Mouse (Mus musculus): ENCODE measurements around the gene Zfhx3. TPM values are rescaled to one million over a fixed set of nuclear protein-coding genes. Genes with fewer than 3 reads are reported as not detected.

Gene Zfhx3
- polyA plus RNA-seq, 1 experiment from 2014 or later: 1.2 TPM

- Histone ChIP-seq H3K4me1 (ENCODE audit: control insufficient read depth, low read depth, low read length) (no peaks in the 10 kb centered on the region), H3K36me3 (ENCODE audit: control insufficient read depth, insufficient read depth) (no peaks in the 10 kb centered on the region), H3K9me3 (replicated peaks; ENCODE audit: control insufficient read depth, low read length) (no peaks in the 10 kb centered on the region), H3K9ac (ENCODE audit: low read depth, low read length) (no peak overlapping the region), H3K4me2 (ENCODE audit: low read depth, low read length) (no peak overlapping the region), H3K27ac (ENCODE audit: low read length) (no peak overlapping the region), H3K4me3 (ENCODE audit: low read depth, low read length) (no peak overlapping the region), H3K27me3 (ENCODE audit: control insufficient read depth, insufficient read depth, low read depth, low read length) (no peaks in the 10 kb centered on the region)
- ATAC-seq (ENCODE audit: low read depth): no peak
- WGBS (ENCODE audit: insufficient replicate concordance): 66% methylated on average over 9 of the region's 9 CpGs
Measured at GRCm38 (mm10) chr8:108882073-108882472, 939.6 kb downstream of the Zfhx3 start.

GRCm38 (mm10) chr8:108883381-108883780 is 940.9 kb downstream of the Zfhx3 start:
- no peaks in the 10 kb centered on the region for H3K36me3 ChIP-seq (ENCODE audit: control insufficient read depth, insufficient read depth)
- no peak overlapping the region for H3K9ac ChIP-seq (ENCODE audit: low read depth, low read length)
- H3K27ac ChIP-seq (ENCODE audit: low read length): no peak overlapping the region
- H3K4me2 ChIP-seq (ENCODE audit: low read depth, low read length): no peak overlapping the region
- WGBS (ENCODE audit: insufficient replicate concordance): 47% methylated on average over 6 of the region's 6 CpGs
- no peaks in the 10 kb centered on the region for H3K9me3 ChIP-seq (replicated peaks; ENCODE audit: control insufficient read depth, low read length)
- no peak for ATAC-seq (ENCODE audit: low read depth)
- H3K27me3 ChIP-seq (ENCODE audit: control insufficient read depth, insufficient read depth, low read depth, low read length): no peaks in the 10 kb centered on the region
- H3K4me3 ChIP-seq (ENCODE audit: low read depth, low read length): no peak overlapping the region
- H3K4me1 ChIP-seq (ENCODE audit: control insufficient read depth, low read depth, low read length): no peaks in the 10 kb centered on the region

GRCm38 (mm10) chr8:108884947-108885346 is 942.5 kb downstream of the Zfhx3 start:
- H3K4me1 ChIP-seq (ENCODE audit: control insufficient read depth, low read depth, low read length): no peaks in the 10 kb centered on the region
- no peaks in the 10 kb centered on the region for H3K27me3 ChIP-seq (ENCODE audit: control insufficient read depth, insufficient read depth, low read depth, low read length)
- H3K4me2 ChIP-seq (ENCODE audit: low read depth, low read length): no peak overlapping the region
- no peaks in the 10 kb centered on the region for H3K9me3 ChIP-seq (replicated peaks; ENCODE audit: control insufficient read depth, low read length)
- no peak overlapping the region for H3K9ac ChIP-seq (ENCODE audit: low read depth, low read length)
- no peak overlapping the region for H3K4me3 ChIP-seq (ENCODE audit: low read depth, low read length)
- WGBS (ENCODE audit: insufficient replicate concordance): 49% methylated on average over 4 of the region's 4 CpGs
- no peak overlapping the region for H3K27ac ChIP-seq (ENCODE audit: low read length)
- no peak for ATAC-seq (ENCODE audit: low read depth)
- no peaks in the 10 kb centered on the region for H3K36me3 ChIP-seq (ENCODE audit: control insufficient read depth, insufficient read depth)

GRCm38 (mm10) chr8:108885450-108885849 is 943.0 kb downstream of the Zfhx3 start:
- WGBS (ENCODE audit: insufficient replicate concordance): 75% methylated on average over 14 of the region's 14 CpGs
- no peaks in the 10 kb centered on the region for H3K27me3 ChIP-seq (ENCODE audit: control insufficient read depth, insufficient read depth, low read depth, low read length)
- no peak overlapping the region for H3K4me2 ChIP-seq (ENCODE audit: low read depth, low read length)
- H3K4me3 ChIP-seq (ENCODE audit: low read depth, low read length): no peak overlapping the region
- H3K9ac ChIP-seq (ENCODE audit: low read depth, low read length): no peak overlapping the region
- H3K27ac ChIP-seq (ENCODE audit: low read length): no peak overlapping the region
- ATAC-seq (ENCODE audit: low read depth): no peak
- H3K9me3 ChIP-seq (replicated peaks; ENCODE audit: control insufficient read depth, low read length): no peaks in the 10 kb centered on the region
- H3K36me3 ChIP-seq (ENCODE audit: control insufficient read depth, insufficient read depth): no peaks in the 10 kb centered on the region
- no peaks in the 10 kb centered on the region for H3K4me1 ChIP-seq (ENCODE audit: control insufficient read depth, low read depth, low read length)

- no peaks in the 10 kb centered on the region for H3K27me3 ChIP-seq (ENCODE audit: control insufficient read depth, insufficient read depth, low read depth, low read length)
- H3K4me1 ChIP-seq (ENCODE audit: control insufficient read depth, low read depth, low read length): no peaks in the 10 kb centered on the region
- no peak for ATAC-seq (ENCODE audit: low read depth)
- H3K4me2 ChIP-seq (ENCODE audit: low read depth, low read length): no peak overlapping the region
- H3K36me3 ChIP-seq (ENCODE audit: control insufficient read depth, insufficient read depth): no peaks in the 10 kb centered on the region
- no peaks in the 10 kb centered on the region for H3K9me3 ChIP-seq (replicated peaks; ENCODE audit: control insufficient read depth, low read length)
- 74% methylated on average over 12 of the region's 12 CpGs for WGBS (ENCODE audit: insufficient replicate concordance)
- H3K27ac ChIP-seq (ENCODE audit: low read length): no peak overlapping the region
- no peak overlapping the region for H3K4me3 ChIP-seq (ENCODE audit: low read depth, low read length)
- H3K9ac ChIP-seq (ENCODE audit: low read depth, low read length): no peak overlapping the region
Measured at GRCm38 (mm10) chr8:108885861-108886260, 943.4 kb downstream of the Zfhx3 start.

GRCm38 (mm10) chr8:108886599-108887255 is 944.3 kb downstream of the Zfhx3 start:
- no peaks in the 10 kb centered on the region for H3K36me3 ChIP-seq (ENCODE audit: control insufficient read depth, insufficient read depth)
- peak; percentile 60 for ATAC-seq (ENCODE audit: low read depth)
- 7% methylated on average over 12 of the region's 12 CpGs for WGBS (ENCODE audit: insufficient replicate concordance)
- H3K9me3 ChIP-seq (replicated peaks; ENCODE audit: control insufficient read depth, low read length): no peaks in the 10 kb centered on the region
- no peaks in the 10 kb centered on the region for H3K4me1 ChIP-seq (ENCODE audit: control insufficient read depth, low read depth, low read length)
- H3K4me2 ChIP-seq (ENCODE audit: low read depth, low read length): peak overlapping the region; percentile 32
- no peaks in the 10 kb centered on the region for H3K27me3 ChIP-seq (ENCODE audit: control insufficient read depth, insufficient read depth, low read depth, low read length)
- H3K4me3 ChIP-seq (ENCODE audit: low read depth, low read length): peak overlapping the region; percentile 24
- no peak overlapping the region for H3K9ac ChIP-seq (ENCODE audit: low read depth, low read length)
- no peak overlapping the region for H3K27ac ChIP-seq (ENCODE audit: low read length)

GRCm38 (mm10) chr8:108887256-108887615 is 944.8 kb downstream of the Zfhx3 start:
- H3K4me1 ChIP-seq (ENCODE audit: control insufficient read depth, low read depth, low read length): no peaks in the 10 kb centered on the region
- peak overlapping the region; percentile 32; the same call in 1 of the 2 replicates for H3K4me2 ChIP-seq (ENCODE audit: low read depth, low read length)
- H3K27ac ChIP-seq (ENCODE audit: low read length): no peak overlapping the region
- H3K9ac ChIP-seq (ENCODE audit: low read depth, low read length): no peak overlapping the region
- H3K4me3 ChIP-seq (ENCODE audit: low read depth, low read length): peak overlapping the region; percentile 24
- H3K9me3 ChIP-seq (replicated peaks; ENCODE audit: control insufficient read depth, low read length): no peaks in the 10 kb centered on the region
- ATAC-seq (ENCODE audit: low read depth): 0 out of 2 replicates have a peak, but pooled peaks have one; percentile 11
- no peaks in the 10 kb centered on the region for H3K36me3 ChIP-seq (ENCODE audit: control insufficient read depth, insufficient read depth)
- 57% methylated on average over 14 of the region's 14 CpGs for WGBS (ENCODE audit: insufficient replicate concordance)
- no peaks in the 10 kb centered on the region for H3K27me3 ChIP-seq (ENCODE audit: control insufficient read depth, insufficient read depth, low read depth, low read length)

- no peak overlapping the region for H3K27ac ChIP-seq (ENCODE audit: low read length)
- H3K9ac ChIP-seq (ENCODE audit: low read depth, low read length): no peak overlapping the region
- WGBS (ENCODE audit: insufficient replicate concordance): 69% methylated on average over 8 of the region's 8 CpGs
- H3K4me1 ChIP-seq (ENCODE audit: control insufficient read depth, low read depth, low read length): no peaks in the 10 kb centered on the region
- no peak for ATAC-seq (ENCODE audit: low read depth)
- no peaks in the 10 kb centered on the region for H3K36me3 ChIP-seq (ENCODE audit: control insufficient read depth, insufficient read depth)
- no peaks in the 10 kb centered on the region for H3K9me3 ChIP-seq (replicated peaks; ENCODE audit: control insufficient read depth, low read length)
- no peak overlapping the region for H3K4me3 ChIP-seq (ENCODE audit: low read depth, low read length)
- H3K4me2 ChIP-seq (ENCODE audit: low read depth, low read length): no peak overlapping the region
- no peaks in the 10 kb centered on the region for H3K27me3 ChIP-seq (ENCODE audit: control insufficient read depth, insufficient read depth, low read depth, low read length)
Measured at GRCm38 (mm10) chr8:108887890-108888289, 945.4 kb downstream of the Zfhx3 start.

GRCm38 (mm10) chr8:108888924-108889323 is 946.5 kb downstream of the Zfhx3 start:
- no peak for ATAC-seq (ENCODE audit: low read depth)
- WGBS (ENCODE audit: insufficient replicate concordance): 73% methylated on average over 4 of the region's 4 CpGs

More at GRCm38 (mm10) chr8:108888924-108889323, 946.5 kb downstream of the Zfhx3 start:
- Histone ChIP-seq H3K36me3 (ENCODE audit: control insufficient read depth, insufficient read depth) (no peaks in the 10 kb centered on the region), H3K4me1 (ENCODE audit: control insufficient read depth, low read depth, low read length) (no peaks in the 10 kb centered on the region), H3K27ac (ENCODE audit: low read length) (no peak overlapping the region), H3K9ac (ENCODE audit: low read depth, low read length) (no peak overlapping the region), H3K27me3 (ENCODE audit: control insufficient read depth, insufficient read depth, low read depth, low read length) (no peaks in the 10 kb centered on the region), H3K9me3 (replicated peaks; ENCODE audit: control insufficient read depth, low read length) (no peaks in the 10 kb centered on the region), H3K4me3 (ENCODE audit: low read depth, low read length) (no peak overlapping the region), H3K4me2 (ENCODE audit: low read depth, low read length) (no peak overlapping the region)
